Mouse (Mus musculus): ENCODE results near the gene Appl2. TPM values are rescaled to one million over a fixed set of nuclear protein-coding genes. Genes with fewer than 3 reads are reported as not detected.
"Not testable (repeated sequence)": the region's sequence is repeated elsewhere in the genome, so short reads cannot be mapped to it uniquely, and the experiment has no call there.

Gene Appl2
- 48.3 and 48.4 TPM in 2 replicates for polyA plus RNA-seq (2015; fragmentation: Nextera tagmentation; extraction: Ambion mirVana)

DNA sequence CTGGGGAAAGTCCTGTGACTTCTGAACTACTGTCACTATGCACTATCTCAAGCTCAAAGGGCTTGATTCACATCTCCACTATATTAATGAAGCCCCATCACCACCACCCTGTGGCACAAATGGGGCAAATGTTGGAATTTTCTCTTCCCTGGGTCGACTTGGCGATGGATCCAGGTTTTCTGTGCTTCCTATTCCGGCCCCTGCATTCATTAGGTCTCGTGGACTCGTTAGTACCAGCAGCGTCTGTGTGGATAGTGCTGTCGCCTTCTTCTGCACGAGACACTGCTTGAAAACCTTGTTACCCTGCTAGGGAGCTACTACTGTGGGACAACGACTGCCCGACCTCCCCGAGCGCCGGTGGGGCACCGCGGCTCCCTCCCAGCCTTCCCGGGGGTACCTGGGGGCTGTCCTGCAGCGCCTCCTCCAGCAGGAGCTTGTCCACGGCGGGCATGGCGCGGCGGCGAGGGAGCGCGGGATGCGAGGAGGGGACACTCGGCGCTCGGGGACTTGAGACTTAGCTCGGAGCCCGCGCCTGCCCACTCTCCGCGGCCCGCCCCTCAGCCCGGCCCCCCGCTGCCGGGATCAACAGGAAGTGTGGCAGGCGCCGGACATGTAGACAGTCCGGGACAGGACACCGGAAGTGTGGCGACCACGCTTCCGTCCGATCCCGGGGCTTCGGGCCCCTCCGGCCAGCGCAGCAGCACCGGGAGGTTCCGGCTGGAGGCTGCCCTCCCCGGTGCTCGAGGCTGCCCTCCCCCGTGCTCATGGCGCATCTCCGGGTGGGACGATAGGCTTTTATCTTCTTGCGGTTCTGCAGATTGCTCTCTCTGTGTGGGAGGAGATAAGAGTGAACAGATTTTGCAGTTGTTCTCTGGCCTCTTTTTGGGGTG is at the start of gene Appl2:
Gene Appl2 (minus strand): TSS at position 608 of the 890 bp plus-strand sequence.
- Histone ChIP-seq H3K27ac (peak within 1 kb of the TSS; percentile 89), H3K27me3 (no peaks in the 10 kb centered on the region), H3K4me3 (peak within 1 kb of the TSS; percentile 69), H3K9ac (peak within 1 kb of the TSS; percentile 83), H3K36me3 (no peaks in the 10 kb centered on the region), H3K4me2 (peak within 1 kb of the TSS; percentile 70), H3K4me1 (replicated peaks) (peaks cover 46% of the 10 kb centered on the region), H3K9me3 (no peaks in the 10 kb centered on the region)
- under 1% methylated on average over 54 of the region's 59 CpGs for WGBS
- ATAC-seq (ENCODE audit: low FRiP score): peak; percentile 95

GRCm38 (mm10) chr10:83696226-83696625 is 47.7 kb upstream of the Appl2 start:
- H3K9ac ChIP-seq: no peak overlapping the region
- ATAC-seq (ENCODE audit: low FRiP score): no peak
- H3K27ac ChIP-seq: no peak overlapping the region
- H3K36me3 ChIP-seq: no peaks in the 10 kb centered on the region
- no peaks in the 10 kb centered on the region for H3K9me3 ChIP-seq
- H3K4me1 ChIP-seq (replicated peaks): no peaks in the 10 kb centered on the region
- WGBS: 88% methylated on average over 4 of the region's 4 CpGs
- H3K4me3 ChIP-seq: no peak overlapping the region
- no peaks in the 10 kb centered on the region for H3K27me3 ChIP-seq
- H3K4me2 ChIP-seq: no peak overlapping the region

- H3K4me3 ChIP-seq: no peak overlapping the region
- ATAC-seq (ENCODE audit: low FRiP score): no peak
- WGBS: 86% methylated on average over 11 of the region's 11 CpGs
- no peak overlapping the region for H3K27ac ChIP-seq
- no peaks in the 10 kb centered on the region for H3K36me3 ChIP-seq
- no peaks in the 10 kb centered on the region for H3K4me1 ChIP-seq (replicated peaks)
- H3K9me3 ChIP-seq: no peaks in the 10 kb centered on the region
- no peak overlapping the region for H3K9ac ChIP-seq
- no peaks in the 10 kb centered on the region for H3K27me3 ChIP-seq
- no peak overlapping the region for H3K4me2 ChIP-seq
These were observed 43.8 kb upstream of the Appl2 start for GRCm38 (mm10) chr10:83692175-83692895.

DNA sequence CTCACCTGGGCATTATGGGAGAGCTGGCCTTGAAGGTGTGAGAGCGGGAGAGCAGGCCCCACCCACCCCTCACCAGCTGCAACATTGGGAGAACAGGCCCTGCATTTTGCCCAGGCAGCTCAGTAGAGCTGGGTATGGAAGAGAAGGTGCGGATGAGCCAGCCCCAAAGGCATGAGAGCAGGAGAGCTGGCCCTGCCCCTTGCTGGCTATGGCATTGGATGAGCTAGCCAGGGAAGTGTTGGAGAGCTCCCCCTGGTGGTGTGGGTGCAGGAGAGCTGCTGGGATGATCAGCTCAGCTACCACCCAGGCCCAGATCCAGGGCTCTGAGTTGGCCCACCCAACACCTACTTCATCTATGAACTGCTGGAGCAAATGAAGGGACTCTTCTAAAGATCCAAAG is 39.7 kb upstream of the Appl2 start:
- Histone ChIP-seq H3K4me3 (no peak overlapping the region), H3K27me3 (no peaks in the 10 kb centered on the region), H3K9me3 (no peaks in the 10 kb centered on the region), H3K9ac (no peak overlapping the region), H3K4me1 (replicated peaks) (no peaks in the 10 kb centered on the region), H3K27ac (no peak overlapping the region), H3K36me3 (no peaks in the 10 kb centered on the region), H3K4me2 (no peak overlapping the region)
- 86% methylated on average over 2 of the region's 2 CpGs for WGBS
- no peak for ATAC-seq (ENCODE audit: low FRiP score)

GRCm38 (mm10) chr10:83681334-83681733 is 32.8 kb upstream of the Appl2 start:
- Histone ChIP-seq H3K4me2 (no peak overlapping the region), H3K27me3 (no peaks in the 10 kb centered on the region), H3K36me3 (no peaks in the 10 kb centered on the region), H3K9ac (no peak overlapping the region), H3K27ac (no peak overlapping the region), H3K9me3 (no peaks in the 10 kb centered on the region), H3K4me1 (replicated peaks) (no peaks in the 10 kb centered on the region), H3K4me3 (no peak overlapping the region)
- WGBS: 87% methylated on average over 12 of the region's 12 CpGs
- ATAC-seq (ENCODE audit: low FRiP score): no peak

GRCm38 (mm10) chr10:83666556-83666955 is 18.0 kb upstream of the Appl2 start:
- H3K27ac ChIP-seq: no peak overlapping the region
- 92% methylated on average over 4 of the region's 4 CpGs for WGBS

GRCm38 (mm10) chr10:83661925-83662324 is 13.4 kb upstream of the Appl2 start:
- 84% methylated on average over 8 of the region's 8 CpGs for WGBS
- H3K4me1 ChIP-seq (replicated peaks): no peaks in the 10 kb centered on the region
- ATAC-seq (ENCODE audit: low FRiP score): no peak
- no peak overlapping the region for H3K4me3 ChIP-seq
- H3K27ac ChIP-seq: no peak overlapping the region
- no peaks in the 10 kb centered on the region for H3K27me3 ChIP-seq
- no peaks in the 10 kb centered on the region for H3K9me3 ChIP-seq
- H3K4me2 ChIP-seq: no peak overlapping the region
- H3K9ac ChIP-seq: no peak overlapping the region
- no peaks in the 10 kb centered on the region for H3K36me3 ChIP-seq

More at GRCm38 (mm10) chr10:83666556-83666955, 18.0 kb upstream of the Appl2 start:
- no peak for ATAC-seq (ENCODE audit: low FRiP score)
- Histone ChIP-seq H3K27me3 (no peaks in the 10 kb centered on the region), H3K36me3 (no peaks in the 10 kb centered on the region), H3K4me1 (replicated peaks) (no peaks in the 10 kb centered on the region), H3K4me2 (no peak overlapping the region), H3K9me3 (no peaks in the 10 kb centered on the region), H3K9ac (no peak overlapping the region), H3K4me3 (no peak overlapping the region)

- Histone ChIP-seq H3K4me1 (replicated peaks) (no peaks in the 10 kb centered on the region), H3K4me3 (no peak overlapping the region), H3K27ac (no peak overlapping the region), H3K9me3 (no peaks in the 10 kb centered on the region), H3K9ac (no peak overlapping the region), H3K27me3 (no peaks in the 10 kb centered on the region), H3K4me2 (no peak overlapping the region), H3K36me3 (no peaks in the 10 kb centered on the region)
- ATAC-seq (ENCODE audit: low FRiP score): no peak
- WGBS: 75% methylated on average over 4 of the region's 4 CpGs
These were observed 12.1 kb upstream of the Appl2 start for GRCm38 (mm10) chr10:83660605-83661004.

GRCm38 (mm10) chr10:83654591-83654990 is 6.1 kb upstream of the Appl2 start:
- Histone ChIP-seq H3K9ac (no peak overlapping the region), H3K27ac (no peak overlapping the region), H3K27me3 (no peaks in the 10 kb centered on the region), H3K4me2 (no peak overlapping the region), H3K9me3 (no peaks in the 10 kb centered on the region), H3K4me3 (no peak overlapping the region), H3K4me1 (replicated peaks) (no peaks in the 10 kb centered on the region), H3K36me3 (no peaks in the 10 kb centered on the region)
- ATAC-seq (ENCODE audit: low FRiP score): no peak
- 100% methylated on average over 2 of the region's 2 CpGs for WGBS

GRCm38 (mm10) chr10:83652205-83652866 is 3.8 kb upstream of the Appl2 start:
- 91% methylated on average over 19 of the region's 19 CpGs for WGBS
- not testable (repeated sequence) for H3K4me2 ChIP-seq; H3K36me3 ChIP-seq; H3K9me3 ChIP-seq; H3K27ac ChIP-seq; H3K4me3 ChIP-seq; ATAC-seq (ENCODE audit: low FRiP score); H3K9ac ChIP-seq; H3K27me3 ChIP-seq
- peaks cover 11% of the 10 kb centered on the region for H3K4me1 ChIP-seq (replicated peaks)

GRCm38 (mm10) chr10:83649037-83649436 is 499 bp upstream of the Appl2 start:
- 35% methylated on average over 6 of the region's 6 CpGs for WGBS
- ATAC-seq (ENCODE audit: low FRiP score): peak; percentile 19; the same call in 1 of the 2 replicates

GRCm38 (mm10) chr10:83646351-83646885 is 2.1 kb downstream of the Appl2 start:
- Histone ChIP-seq H3K4me2 (no peak overlapping the region), H3K4me3 (no peak overlapping the region), H3K9me3 (no peaks in the 10 kb centered on the region), H3K36me3 (no peaks in the 10 kb centered on the region), H3K9ac (0 out of 2 replicates have a peak overlapping the region, but pooled peaks have one; percentile 20), H3K27ac (no peak overlapping the region), H3K27me3 (no peaks in the 10 kb centered on the region), H3K4me1 (replicated peaks) (peaks cover 51% of the 10 kb centered on the region)
- WGBS: 92% methylated on average over 7 of the region's 7 CpGs
- ATAC-seq (ENCODE audit: low FRiP score): no peak

More at GRCm38 (mm10) chr10:83649037-83649436, 499 bp upstream of the Appl2 start:
- no peaks in the 10 kb centered on the region for H3K36me3 ChIP-seq
- peaks cover 39% of the 10 kb centered on the region for H3K4me1 ChIP-seq (replicated peaks)
- H3K4me3 ChIP-seq: peak overlapping the region; percentile 69
- H3K9me3 ChIP-seq: no peaks in the 10 kb centered on the region
- H3K9ac ChIP-seq: peak overlapping the region; percentile 83
- no peaks in the 10 kb centered on the region for H3K27me3 ChIP-seq
- peak overlapping the region; percentile 89 for H3K27ac ChIP-seq
- H3K4me2 ChIP-seq: peak overlapping the region; percentile 70
